Mouse (Mus musculus) adrenal gland (tissue): ENCODE data around the gene Znrf4.

ENCODE experiments used
- intact Hi-C: fragments of 180-260 bp; cut with DNase I; formaldehyde crosslinking; loops from one replicate; pipeline ENCODE4 v1.15.1; 2025

Znrf4 gene

DNA sequence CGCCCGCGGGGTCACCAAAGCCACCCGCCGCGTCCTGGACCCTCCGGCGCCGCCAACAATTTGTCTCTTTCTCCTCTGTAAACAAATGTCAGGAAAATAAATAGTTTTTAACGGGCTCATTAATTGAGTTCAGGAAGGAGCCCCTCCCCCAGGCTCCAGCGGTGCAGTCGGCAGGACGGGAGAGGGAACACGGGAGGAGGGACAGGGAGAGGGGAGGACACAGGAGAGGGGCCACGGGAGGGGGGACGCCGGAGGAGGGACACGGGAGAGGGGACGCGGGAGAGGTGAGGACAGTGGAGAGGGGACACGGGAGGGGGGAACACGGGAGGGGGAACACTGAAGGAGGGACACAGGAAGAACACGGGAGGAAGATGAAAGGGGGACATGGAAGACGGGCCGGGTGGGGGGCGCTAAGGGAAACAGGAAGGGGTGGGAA is 42.2 kb downstream of the Znrf4 start:
- intact Hi-C loops: no loop called here

- intact Hi-C loops: no loop called here
Measured at GRCm38 (mm10) chr17:56469275-56469674, 43.0 kb downstream of the Znrf4 start.

- intact Hi-C loops: no loop called here
Measured at GRCm38 (mm10) chr17:56468870-56469269, 43.4 kb downstream of the Znrf4 start.

DNA sequence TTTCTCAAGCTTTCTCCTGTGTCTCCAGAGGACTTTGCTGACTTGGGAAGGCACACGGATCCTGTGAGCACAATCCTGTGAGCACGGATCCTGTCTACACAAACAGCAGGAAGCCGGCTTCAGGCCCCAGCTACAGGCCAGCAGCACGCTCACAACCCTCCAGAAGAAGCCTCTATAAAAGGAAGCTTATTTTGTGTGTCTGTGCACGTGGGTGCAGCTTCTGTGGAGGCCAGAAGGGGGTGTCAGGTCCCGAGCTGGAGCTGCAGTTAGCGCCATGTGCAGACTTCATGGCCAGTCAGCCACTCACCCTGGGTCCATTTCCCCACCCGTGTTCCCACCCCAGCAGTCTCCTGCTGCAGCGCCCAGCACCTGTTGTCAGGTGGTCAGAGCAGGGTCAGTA is 43.9 kb downstream of the Znrf4 start:
- intact Hi-C loops: no loop called here

- intact Hi-C loops: no loop called here
Measured at GRCm38 (mm10) chr17:56467456-56467884, 44.8 kb downstream of the Znrf4 start.

- intact Hi-C loops: no loop called here
Measured at GRCm38 (mm10) chr17:56466747-56467146, 45.5 kb downstream of the Znrf4 start.

- intact Hi-C loops: no loop called here
Measured at GRCm38 (mm10) chr17:56464817-56465216, 47.4 kb downstream of the Znrf4 start.

- intact Hi-C loops: no loop called here
Measured at GRCm38 (mm10) chr17:56464345-56464744, 47.9 kb downstream of the Znrf4 start.

- intact Hi-C loops: no loop called here
Measured at GRCm38 (mm10) chr17:56463500-56463899, 48.7 kb downstream of the Znrf4 start.

DNA sequence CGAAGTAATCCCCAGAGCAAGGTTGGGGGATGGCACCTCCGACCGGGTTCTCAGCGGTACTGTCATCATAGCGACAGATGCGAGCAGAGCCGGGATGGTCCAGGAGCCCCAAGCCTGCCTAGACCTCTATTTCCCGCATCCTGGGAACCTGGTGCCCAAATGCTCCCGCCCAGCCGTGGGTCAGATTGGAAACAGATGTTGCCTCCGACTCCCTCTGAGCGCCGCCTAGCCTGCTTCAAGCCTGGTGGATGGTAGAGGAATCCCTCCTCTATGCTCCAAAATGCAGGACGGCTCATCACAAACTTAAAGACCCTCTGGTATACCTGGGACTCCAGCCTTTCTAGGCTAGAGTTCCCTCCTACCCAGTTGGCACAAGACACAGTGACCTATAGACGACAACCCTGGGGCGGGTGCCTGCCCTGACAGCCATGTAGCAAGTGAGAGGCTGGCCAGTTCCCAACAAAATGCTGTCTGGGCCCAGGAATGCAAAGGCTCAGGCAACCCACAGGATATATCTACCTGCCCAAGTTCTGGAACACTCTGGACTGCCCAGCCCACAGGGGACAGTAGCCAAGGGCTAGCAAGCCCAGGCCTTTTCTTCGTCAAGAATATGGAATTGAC is 49.3 kb downstream of the Znrf4 start:
- intact Hi-C loops: no loop called here

- intact Hi-C loops: no loop called here
Measured at GRCm38 (mm10) chr17:56461771-56462743, 50.2 kb downstream of the Znrf4 start.
